Mouse (Mus musculus): ENCODE data around the gene Fbl. TPM values are rescaled to one million over a fixed set of nuclear protein-coding genes. Genes with fewer than 3 reads are reported as not detected.

Gene Fbl
- total RNA-seq (2023): 181 TPM

GRCm38 (mm10) chr7:28169489-28170422, at the start of gene Fbl:
Fbl (plus strand) TSS chr7:28169710.

DNA sequence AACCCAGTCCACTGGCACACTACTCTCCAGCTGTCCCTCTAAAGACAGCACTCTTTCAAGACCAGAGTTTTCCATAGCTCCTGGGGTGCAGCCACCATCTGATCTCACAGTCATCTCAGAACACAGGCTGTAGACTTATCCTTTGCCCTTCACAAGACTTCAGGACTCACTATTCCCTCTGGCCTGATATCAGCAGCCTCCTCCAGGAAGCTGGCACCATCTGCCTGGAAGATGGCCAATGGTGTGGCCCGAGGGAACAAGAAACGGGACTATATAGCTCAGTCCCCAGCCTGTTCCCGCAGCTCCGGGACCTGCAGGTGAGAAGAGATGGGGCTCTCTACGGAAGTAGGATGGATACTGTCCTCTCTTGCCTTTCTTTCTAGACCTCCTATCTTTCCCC, 40.3 kb upstream of the Fbl start, which contains the start of gene 9530053A07Rik:
TSS of gene 9530053A07Rik (plus strand) at position 301 of the 400 bp plus-strand sequence.

DNA sequence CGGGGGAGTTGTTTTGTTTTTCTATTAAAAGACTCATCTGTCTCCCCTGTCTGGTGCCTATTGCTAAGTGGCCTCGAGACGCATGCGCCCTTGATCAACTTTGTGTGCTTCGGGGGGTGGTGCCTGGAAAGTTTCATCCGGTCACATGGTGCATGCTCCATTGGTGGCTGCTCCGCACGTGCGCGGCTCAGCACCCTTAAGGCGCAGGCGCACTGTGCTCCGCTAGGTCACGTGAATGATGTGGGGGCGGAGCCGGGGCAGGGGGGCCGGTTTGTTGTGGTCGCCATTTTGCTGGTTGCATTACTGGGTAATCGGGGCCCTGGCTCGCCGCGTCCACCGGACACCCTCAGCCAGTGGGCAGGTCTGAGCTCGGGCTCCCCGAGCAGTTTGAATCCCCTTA, 9.7 kb downstream of the Fbl start, which contains the start of gene Dyrk1b:
TSS of gene Dyrk1b (plus strand) at position 242 of the 400 bp plus-strand sequence.

Other genes with a start within 250 kb of the Fbl start
- 5.7 TPM for gene Zfp974, start 240.2 kb upstream of the Fbl start, total RNA-seq (2023)
- gene Zfp780b, start 190.5 kb upstream of the Fbl start, total RNA-seq (2023): 7.1 TPM
- gene Zfp850, start 155.6 kb upstream of the Fbl start, total RNA-seq (2023): 8.7 TPM
- gene Psmc4, start 119.6 kb upstream of the Fbl start, total RNA-seq (2023): 106 TPM
- not detected for gene Fcgbp, start 98.5 kb upstream of the Fbl start, total RNA-seq (2023)
- not detected for gene 9530053A07Rik, start 40.2 kb upstream of the Fbl start, total RNA-seq (2023)
- 13.0 TPM for gene Dyrk1b, start 9.8 kb downstream of the Fbl start, total RNA-seq (2023)
- 7.1 TPM for gene Eid2, start 98.2 kb downstream of the Fbl start, total RNA-seq (2023)
- 3.8 TPM for gene Eid2b, start 108.0 kb downstream of the Fbl start, total RNA-seq (2023)
- not detected for gene Selenov, start 121.5 kb downstream of the Fbl start, total RNA-seq (2023)
- gene Dll3, start 132.5 kb downstream of the Fbl start, total RNA-seq (2023): not detected
- gene Timm50, start 142.4 kb downstream of the Fbl start, total RNA-seq (2023): 30.4 TPM
- 171 TPM for gene Supt5, start 169.0 kb downstream of the Fbl start, total RNA-seq (2023)
- gene Rps16, start 180.9 kb downstream of the Fbl start, total RNA-seq (2023): 4,922 TPM
- 159 TPM for gene Plekhg2, start 202.9 kb downstream of the Fbl start, total RNA-seq (2023)
- gene Zfp36, start 210.5 kb downstream of the Fbl start, total RNA-seq (2023): 225 TPM
- 22.9 TPM for gene Med29, start 223.0 kb downstream of the Fbl start, total RNA-seq (2023)
- 150 TPM for gene Paf1, start 223.2 kb downstream of the Fbl start, total RNA-seq (2023)